Mouse (Mus musculus) NIH3T3 (cell line): ENCODE data around the gene Tapt1.
A peak's percentile ranks its signal among the peaks of the same experiment; 100 is the strongest.

ENCODE experiments used
- DNase-seq: peaks from one replicate; pipeline ENCODE4 v3.0.0-alpha.2; 2012; ENCODE audit warnings: low read depth

Gene Tapt1

DNA sequence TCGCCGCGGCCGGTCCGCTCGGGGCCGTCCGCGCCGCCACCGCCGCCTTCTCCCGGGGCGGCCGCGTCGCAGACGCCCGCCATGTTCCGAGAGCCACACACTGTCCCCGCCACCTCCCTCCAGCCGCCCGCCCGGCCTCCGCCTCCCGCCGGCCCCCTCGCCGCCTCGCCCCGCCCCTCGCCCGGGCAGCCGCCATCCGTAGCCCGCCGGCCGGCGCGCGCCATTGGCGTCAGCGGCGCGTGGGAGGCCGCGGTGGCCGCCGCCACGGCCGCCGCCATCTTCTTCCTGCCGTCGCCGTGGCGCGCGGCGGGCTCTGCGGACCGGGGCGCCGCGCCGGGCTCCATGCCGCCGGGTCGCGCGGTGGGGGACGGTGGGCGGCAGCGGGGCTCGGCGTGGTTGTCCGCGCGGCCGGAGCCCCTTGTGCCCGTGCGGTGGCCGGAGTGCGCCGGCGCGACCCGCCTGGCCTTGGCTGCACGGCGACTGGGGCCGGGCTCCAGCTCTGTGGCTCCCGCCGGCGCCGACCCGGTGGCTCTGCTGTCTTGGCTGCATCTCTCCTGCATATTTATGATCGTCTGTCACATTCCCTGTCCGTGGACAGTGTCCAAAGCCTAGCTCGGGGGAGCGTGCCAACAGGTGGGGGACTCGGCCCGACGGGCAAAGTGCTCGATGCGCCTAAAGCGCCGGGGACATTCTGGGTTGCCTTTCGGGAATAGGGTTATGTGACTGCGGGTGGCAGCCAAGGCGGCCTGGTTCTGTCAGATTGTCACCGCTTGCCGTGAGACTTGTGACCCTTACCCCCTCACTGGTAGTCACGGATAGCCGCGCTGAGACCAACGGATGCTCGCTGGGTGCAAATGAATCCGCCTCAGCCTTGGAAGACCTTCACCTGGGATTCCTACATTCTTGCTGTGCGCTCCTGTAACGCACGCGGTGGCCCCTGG lies at the start of gene Tapt1:
TSS of gene Tapt1 (minus strand) at position 106 of the 941 bp plus-strand sequence.
- peak; percentile 90 for DNase-seq

DNA sequence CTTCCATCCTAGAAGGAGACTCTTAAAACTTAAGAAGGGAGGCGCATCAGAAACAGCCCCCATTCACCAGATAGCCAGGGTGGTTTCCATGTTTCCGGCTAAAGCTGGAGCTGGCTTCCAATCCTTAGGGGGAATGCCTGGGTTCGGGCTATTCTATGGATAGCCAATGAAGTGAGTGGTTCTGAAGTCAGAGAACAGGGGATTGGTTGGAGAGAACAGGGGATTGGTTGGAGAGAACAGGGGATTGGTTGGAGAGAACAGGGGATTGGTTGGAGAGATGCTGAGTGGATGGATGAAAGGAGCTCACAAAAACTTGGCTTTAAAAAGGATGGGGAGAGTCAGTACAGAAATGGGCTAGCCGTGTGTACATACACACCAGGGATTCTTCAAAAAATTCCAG lies 45.1 kb upstream of the Tapt1 start:
- no peak for DNase-seq

- DNase-seq = peak; percentile 73
These were observed 42.1 kb upstream of the Tapt1 start for GRCm38 (mm10) chr5:44268524-44268923.

- DNase-seq = no peak
These were observed 35.3 kb upstream of the Tapt1 start for GRCm38 (mm10) chr5:44261691-44262090.

- DNase-seq = no peak
These were observed 34.7 kb upstream of the Tapt1 start for GRCm38 (mm10) chr5:44261172-44261571.

- no peak for DNase-seq
These were observed 33.3 kb upstream of the Tapt1 start for GRCm38 (mm10) chr5:44259678-44260077.

DNA sequence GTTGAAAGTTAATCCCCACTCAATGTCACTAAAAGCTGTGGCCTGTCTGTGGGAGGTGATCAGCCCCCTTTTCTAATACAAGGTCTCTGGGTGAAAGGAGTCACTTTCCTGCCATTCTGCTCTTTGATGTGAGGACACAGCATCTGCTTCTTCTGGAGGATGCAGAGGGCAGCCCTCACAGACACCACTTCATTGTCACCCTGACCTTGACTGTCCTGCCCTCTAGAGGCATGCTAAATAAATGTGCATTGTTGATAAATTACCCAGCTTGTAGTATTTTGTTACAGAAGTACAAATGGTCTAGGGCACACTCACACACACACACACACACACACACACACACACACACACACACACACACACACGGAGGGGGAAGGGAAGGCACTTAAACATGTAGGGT lies 31.7 kb upstream of the Tapt1 start:
- DNase-seq = no peak

- no peak for DNase-seq
These were observed 31.0 kb upstream of the Tapt1 start for GRCm38 (mm10) chr5:44257401-44257800.

DNA sequence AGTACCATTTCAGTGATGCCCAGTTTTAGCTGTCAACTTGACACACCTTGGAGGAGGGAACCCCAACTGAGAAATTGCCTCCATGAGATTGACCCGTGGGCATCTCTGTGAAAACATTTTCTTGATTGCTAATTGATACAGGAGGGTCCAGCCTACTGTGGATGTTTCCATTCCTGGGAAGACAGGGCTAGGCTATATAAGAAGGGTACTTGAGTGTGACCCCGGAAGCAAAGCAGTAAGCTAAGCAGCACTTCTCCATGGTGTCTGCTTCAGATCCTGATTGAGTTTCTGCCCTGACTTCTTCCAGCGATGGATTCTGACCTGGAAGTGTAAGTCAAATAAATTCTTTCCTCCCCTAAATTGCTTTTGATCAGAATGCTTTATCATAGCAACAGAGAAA lies 30.1 kb upstream of the Tapt1 start:
- DNase-seq = no peak

DNA sequence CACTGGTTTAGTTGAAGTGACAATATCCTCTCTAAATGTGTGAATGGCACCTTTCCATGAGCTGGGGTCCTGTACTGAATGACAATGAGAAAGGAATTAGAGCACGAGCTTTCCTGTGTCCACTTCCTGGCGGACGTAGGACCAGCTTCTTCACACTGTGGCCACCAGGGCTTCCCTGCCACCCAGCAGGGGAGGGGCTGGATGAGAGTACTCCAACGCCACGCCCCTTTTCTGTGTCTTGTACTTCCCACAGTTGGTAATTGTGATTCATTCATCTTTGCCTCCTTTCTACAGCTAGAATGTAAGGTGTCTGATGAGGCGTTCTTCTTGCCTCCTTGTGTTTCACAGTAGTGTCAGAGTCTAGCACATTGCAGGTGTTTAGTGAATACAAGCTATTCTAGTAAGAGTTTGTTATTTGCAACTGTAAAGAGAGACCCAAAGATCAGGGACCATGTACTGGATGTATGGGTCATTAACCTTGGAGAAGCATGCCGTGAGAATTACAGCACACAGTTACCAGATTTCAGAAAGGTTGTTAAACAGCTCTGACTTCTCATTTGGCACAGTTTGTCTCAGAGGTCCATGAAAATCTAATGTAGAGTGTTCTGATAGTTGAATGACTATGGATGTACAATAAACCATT lies 29.5 kb upstream of the Tapt1 start:
- DNase-seq = no peak

GRCm38 (mm10) chr5:44253449-44253848 lies 27.0 kb upstream of the Tapt1 start:
- DNase-seq = peak; percentile 9

- DNase-seq = no peak
These were observed 26.0 kb upstream of the Tapt1 start for GRCm38 (mm10) chr5:44252395-44252794.

- DNase-seq = no peak
These were observed 24.0 kb upstream of the Tapt1 start for GRCm38 (mm10) chr5:44250211-44250955.

GRCm38 (mm10) chr5:44249363-44249762 lies 22.9 kb upstream of the Tapt1 start:
- no peak for DNase-seq

DNA sequence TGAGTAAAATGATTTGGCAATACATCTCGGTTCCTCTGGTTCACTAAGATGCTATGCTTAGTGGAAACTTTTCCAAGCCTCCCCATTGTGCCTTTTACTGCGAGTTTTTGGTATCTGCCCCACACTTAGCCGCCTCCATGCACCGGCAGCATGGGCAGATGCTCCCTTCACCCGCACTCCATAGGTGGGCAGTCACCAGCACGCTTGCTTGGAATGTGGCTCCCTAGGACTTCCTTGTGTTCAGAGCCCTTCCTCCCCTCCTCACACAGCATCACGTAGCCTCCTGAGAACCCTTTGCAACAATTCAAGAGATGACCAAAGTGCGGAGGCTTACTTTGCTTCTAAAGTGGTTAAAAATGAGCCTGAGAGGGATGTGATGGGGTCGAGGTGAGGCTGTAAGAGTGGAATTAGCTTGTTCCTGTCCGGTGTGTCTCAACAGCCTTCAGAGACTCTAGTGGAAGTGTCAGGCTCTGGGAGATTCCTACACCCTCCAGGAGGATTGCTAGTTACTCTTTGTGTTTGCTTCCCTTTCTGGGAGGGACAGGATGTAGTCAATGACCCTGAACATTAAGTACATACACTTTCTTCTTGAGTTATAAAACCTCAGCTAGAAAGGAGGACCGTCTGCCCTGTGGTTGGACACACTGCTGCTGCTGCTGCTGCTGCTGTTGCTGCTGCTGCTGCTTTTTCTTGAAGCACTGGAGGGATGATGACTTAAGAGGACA lies 20.2 kb upstream of the Tapt1 start:
- DNase-seq = no peak

- no peak for DNase-seq
These were observed 18.5 kb upstream of the Tapt1 start for GRCm38 (mm10) chr5:44244894-44245423.

GRCm38 (mm10) chr5:44242828-44243227 lies 16.4 kb upstream of the Tapt1 start:
- DNase-seq = no peak

GRCm38 (mm10) chr5:44241726-44242125 lies 15.3 kb upstream of the Tapt1 start:
- DNase-seq = no peak

- peak; percentile 20 for DNase-seq
These were observed 13.0 kb upstream of the Tapt1 start for GRCm38 (mm10) chr5:44239187-44240136.

GRCm38 (mm10) chr5:44238201-44238600 lies 11.8 kb upstream of the Tapt1 start:
- DNase-seq = no peak
